In the genomic region with DNA sequence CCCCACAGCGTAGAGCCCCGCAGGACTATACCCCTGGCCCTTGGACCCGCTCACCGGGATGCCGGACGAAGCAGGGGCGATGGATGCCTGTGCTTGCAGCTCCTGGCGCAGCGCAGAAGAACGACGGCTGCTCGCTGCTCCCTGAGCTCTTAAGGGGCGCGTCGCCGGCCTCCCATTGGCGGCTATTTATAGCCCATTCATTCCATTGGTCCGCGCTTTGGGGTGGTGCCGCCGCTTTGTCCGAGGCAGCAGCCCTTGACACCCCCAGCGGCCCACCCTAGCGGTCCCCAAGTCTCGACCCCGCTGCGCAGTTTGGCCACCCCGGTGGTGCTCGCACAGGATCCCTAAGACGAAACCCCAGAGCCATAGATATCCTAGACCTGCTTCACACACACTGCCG, we compare ENCODE assay signal across 8 mouse cellular contexts. TPM values are rescaled to one million over a fixed set of nuclear protein-coding genes. Genes with fewer than 3 reads are reported as not detected.
DNase-seq lines count a peak whose midpoint lies in the region; ATAC-seq and TF ChIP-seq lines count a peak whose summit lies in the region.

A gene (minus strand): TSS at position 163 of the 400 bp plus-strand sequence.

- ATAC-seq in heart, embryonic 11.5 days (replicated peaks; ENCODE audit: insufficient number of reproducible peaks, low FRiP score, low TSS enrichment): no peak; the same call in 1 of the 2 replicates
- ATAC-seq in kidney, embryonic 14.5 days (ENCODE audit: low FRiP score, low TSS enrichment): peak; percentile 36
- peak; percentile 24; the same call in 1 of the 2 replicates for ATAC-seq in limb, embryonic 11.5 days (ENCODE audit: insufficient number of reproducible peaks, low FRiP score, low TSS enrichment, low read depth)
- ATAC-seq in midbrain, embryonic 13.5 days: peak; percentile 84
- peak; percentile 45; the same call in 1 of the 2 replicates for ATAC-seq in stomach, embryonic 15.5 days (ENCODE audit: insufficient read depth, low FRiP score, low read depth)

- H3K27ac ChIP-seq in thymus, adult 2 months (ENCODE audit: control insufficient read depth, insufficient read depth, low read length): no peak within 1 kb of the TSS
- H3K27ac ChIP-seq in embryonic fibroblast, embryonic 13.5 days (ENCODE audit: insufficient read depth, low read length): no peak within 1 kb of the TSS
- H3K27ac ChIP-seq in heart, embryonic 11.5 days (ENCODE audit: low read depth, low read length): peak within 1 kb of the TSS; percentile 35; the same call in 1 of the 2 replicates
- H3K27ac ChIP-seq in kidney, embryonic 14.5 days (ENCODE audit: low read depth, low read length): no peak within 1 kb of the TSS
- no peak within 1 kb of the TSS for H3K27ac ChIP-seq in limb, embryonic 11.5 days (replicated peaks; ENCODE audit: low read depth, low read length)
- peak within 1 kb of the TSS; percentile 95 for H3K27ac ChIP-seq in midbrain, embryonic 13.5 days
- H3K27ac ChIP-seq in stomach, embryonic 15.5 days: peak within 1 kb of the TSS; percentile 44; the same call in 1 of the 2 replicates

- peak within 1 kb of the TSS; percentile 51 for H3K4me3 ChIP-seq in thymus, adult 2 months (ENCODE audit: control insufficient read depth, insufficient read depth, low read length)
- H3K4me3 ChIP-seq in embryonic fibroblast, embryonic 13.5 days (ENCODE audit: insufficient read depth, low read length): peak within 1 kb of the TSS; percentile 56
- peak within 1 kb of the TSS; percentile 63 for H3K4me3 ChIP-seq in heart, embryonic 11.5 days (ENCODE audit: low read depth, low read length)
- peak within 1 kb of the TSS; percentile 60 for H3K4me3 ChIP-seq in kidney, embryonic 14.5 days (ENCODE audit: low read length)
- H3K4me3 ChIP-seq in limb, embryonic 11.5 days (ENCODE audit: low read depth, low read length): peak within 1 kb of the TSS; percentile 48
- H3K4me3 ChIP-seq in midbrain, embryonic 13.5 days (replicated peaks): peak within 1 kb of the TSS; percentile 87
- peak within 1 kb of the TSS; percentile 61 for H3K4me3 ChIP-seq in stomach, embryonic 15.5 days (replicated peaks)

- peak within 1 kb of the TSS; percentile 88 for H3K4me2 ChIP-seq in heart, embryonic 11.5 days
- H3K4me2 ChIP-seq in kidney, embryonic 14.5 days (replicated peaks; ENCODE audit: low read depth, low read length): peak within 1 kb of the TSS; percentile 92
- peak within 1 kb of the TSS; percentile 95 for H3K4me2 ChIP-seq in limb, embryonic 11.5 days (ENCODE audit: low read depth, severe bottlenecking)
- H3K4me2 ChIP-seq in midbrain, embryonic 13.5 days (replicated peaks): peak within 1 kb of the TSS; percentile 98
- peak within 1 kb of the TSS; percentile 96 for H3K4me2 ChIP-seq in stomach, embryonic 15.5 days

- no peak for TF ChIP-seq POLR2A in thymus, adult 2 months (IDR thresholded peaks at IDR 0.05; ENCODE audit: control insufficient read depth, extremely low read depth, insufficient read depth, low read length, poor library complexity)
- TF ChIP-seq POLR2A in embryonic fibroblast, embryonic 13.5 days (IDR thresholded peaks at IDR 0.05; ENCODE audit: low read depth, low read length): peak; percentile 95

- peaks cover 29% of the 10 kb centered on the region for H3K4me1 ChIP-seq in thymus, adult 2 months (replicated peaks; ENCODE audit: control insufficient read depth, insufficient read depth, low read length)
- peaks cover 3% of the 10 kb centered on the region for H3K4me1 ChIP-seq in embryonic fibroblast, embryonic 13.5 days (ENCODE audit: control insufficient read depth, insufficient read depth, low read length)
- peaks cover 40% of the 10 kb centered on the region for H3K4me1 ChIP-seq in heart, embryonic 11.5 days (ENCODE audit: control insufficient read depth, insufficient read depth, low read length)
- H3K4me1 ChIP-seq in kidney, embryonic 14.5 days (ENCODE audit: control insufficient read depth, insufficient read depth, low read length): peaks cover 30% of the 10 kb centered on the region
- H3K4me1 ChIP-seq in limb, embryonic 11.5 days (ENCODE audit: control insufficient read depth, insufficient read depth, low read length): peaks cover 21% of the 10 kb centered on the region
- H3K4me1 ChIP-seq in midbrain, embryonic 13.5 days (replicated peaks): peaks cover 48% of the 10 kb centered on the region
- peaks cover 48% of the 10 kb centered on the region for H3K4me1 ChIP-seq in stomach, embryonic 15.5 days

- DNase-seq in thymus, adult 2 months: no peak
- DNase-seq in thymus, postnatal 10 days (ENCODE audit: low spot score in 2 of 2): no peak
- DNase-seq in limb, embryonic 11.5 days (ENCODE audit: low spot score): peak; percentile 80

- no peaks in the 10 kb centered on the region for H3K36me3 ChIP-seq in thymus, adult 2 months (ENCODE audit: control insufficient read depth, insufficient read depth, low read length)
- H3K36me3 ChIP-seq in heart, embryonic 11.5 days (ENCODE audit: control insufficient read depth, insufficient read depth, low read length): no peaks in the 10 kb centered on the region
- H3K36me3 ChIP-seq in kidney, embryonic 14.5 days (ENCODE audit: control insufficient read depth, insufficient read depth, low read length): no peaks in the 10 kb centered on the region
- no peaks in the 10 kb centered on the region for H3K36me3 ChIP-seq in limb, embryonic 11.5 days (ENCODE audit: control insufficient read depth, insufficient read depth, low read length)
- peaks cover 24% of the 10 kb centered on the region for H3K36me3 ChIP-seq in midbrain, embryonic 13.5 days
- no peaks in the 10 kb centered on the region for H3K36me3 ChIP-seq in stomach, embryonic 15.5 days

- peak within 1 kb of the TSS; percentile 79 for H3K9ac ChIP-seq in heart, embryonic 11.5 days (ENCODE audit: low read depth, low read length)
- H3K9ac ChIP-seq in kidney, embryonic 14.5 days (ENCODE audit: low read depth, low read length): peak within 1 kb of the TSS; percentile 54
- H3K9ac ChIP-seq in limb, embryonic 11.5 days (ENCODE audit: low read length): peak within 1 kb of the TSS; percentile 56
- peak within 1 kb of the TSS; percentile 98 for H3K9ac ChIP-seq in midbrain, embryonic 13.5 days (replicated peaks)
- H3K9ac ChIP-seq in stomach, embryonic 15.5 days: peak within 1 kb of the TSS; percentile 61

- peaks cover 20% of the 10 kb centered on the region; the same call in 1 of the 2 replicates for H3K27me3 ChIP-seq in thymus, adult 2 months (ENCODE audit: control insufficient read depth, insufficient read depth, low read length)
- H3K27me3 ChIP-seq in heart, embryonic 11.5 days (ENCODE audit: control insufficient read depth, insufficient read depth, low read length): peaks cover 4% of the 10 kb centered on the region; the same call in 1 of the 2 replicates
- peaks cover 42% of the 10 kb centered on the region for H3K27me3 ChIP-seq in kidney, embryonic 14.5 days (ENCODE audit: control insufficient read depth, insufficient read depth, low read length)
- H3K27me3 ChIP-seq in limb, embryonic 11.5 days (ENCODE audit: control insufficient read depth, insufficient read depth, low read length): peaks cover 47% of the 10 kb centered on the region
- peaks cover 5% of the 10 kb centered on the region for H3K27me3 ChIP-seq in midbrain, embryonic 13.5 days
- peaks cover 28% of the 10 kb centered on the region for H3K27me3 ChIP-seq in stomach, embryonic 15.5 days (replicated peaks)

- TF ChIP-seq CTCF in thymus, adult 2 months (IDR thresholded peaks at IDR 0.05; ENCODE audit: borderline replicate concordance, control insufficient read depth, extremely low read depth, insufficient read depth, low read length, poor library complexity): no peak
- TF ChIP-seq CTCF in embryonic fibroblast, embryonic 13.5 days (IDR thresholded peaks at IDR 0.05; ENCODE audit: borderline replicate concordance, insufficient read depth, low read length): no peak

- H3K9me3 ChIP-seq in heart, embryonic 11.5 days (replicated peaks; ENCODE audit: control insufficient read depth, low read length): no peaks in the 10 kb centered on the region
- H3K9me3 ChIP-seq in kidney, embryonic 14.5 days (ENCODE audit: control insufficient read depth, low read length): no peaks in the 10 kb centered on the region
- no peaks in the 10 kb centered on the region for H3K9me3 ChIP-seq in limb, embryonic 11.5 days (ENCODE audit: control insufficient read depth, low read length)
- H3K9me3 ChIP-seq in midbrain, embryonic 13.5 days: no peaks in the 10 kb centered on the region
- H3K9me3 ChIP-seq in stomach, embryonic 15.5 days: no peaks in the 10 kb centered on the region

- WGBS in thymus, adult 2 months: 3% methylated on average over 31 of the region's 31 CpGs
- under 1% methylated on average over 31 of the region's 31 CpGs for WGBS in heart, embryonic 11.5 days (ENCODE audit: insufficient replicate concordance)
- 0% methylated on average over 28 of the region's 31 CpGs for WGBS in kidney, embryonic 14.5 days
- under 1% methylated on average over 31 of the region's 31 CpGs for WGBS in limb, embryonic 11.5 days
- WGBS in midbrain, embryonic 13.5 days: under 1% methylated on average over 31 of the region's 31 CpGs
- WGBS in stomach, embryonic 15.5 days: under 1% methylated on average over 31 of the region's 31 CpGs

RNA-seq across cellular contexts. Expression of the gene that starts here (rescaled TPM):
- polyA plus RNA-seq in thymus, adult 2 months (2012; rRNA removed): 107 and 119 TPM in 2 replicates
- 43.8 and 84.3 TPM in 2 replicates for polyA plus RNA-seq in embryonic fibroblast, embryonic 13.5 days (2011; ENCODE audit: insufficient read length, low read depth, missing spikeins)
- 454 and 458 TPM in 2 replicates for polyA plus RNA-seq in heart, embryonic 11.5 days (2014; fragmentation: Nextera tagmentation; extraction: Ambion mirVana)
- 81.5 and 88.5 TPM in 2 replicates for polyA plus RNA-seq in kidney, embryonic 14.5 days (2014; fragmentation: Nextera tagmentation; extraction: Ambion mirVana)
- polyA plus RNA-seq in limb, embryonic 11.5 days (2014; fragmentation: Nextera tagmentation; extraction: Ambion mirVana): 76.4 and 84.4 TPM in 2 replicates
- 1,952 and 2,005 TPM in 2 replicates for polyA plus RNA-seq in midbrain, embryonic 13.5 days (2015; fragmentation: Nextera tagmentation; extraction: Ambion mirVana)
- 607 and 634 TPM in 2 replicates for polyA plus RNA-seq in stomach, embryonic 15.5 days (2015; fragmentation: Nextera tagmentation; extraction: Ambion mirVana)

Comparison
In these comparisons a context has a peak if more than half of its experiments do, and no peak if none do; other contexts are left out.
1. H3K27ac ChIP-seq: peak in heart, embryonic 11.5 days (single experiment), midbrain, embryonic 13.5 days (single experiment) and stomach, embryonic 15.5 days (single experiment); none in thymus, adult 2 months (single experiment), embryonic fibroblast, embryonic 13.5 days (single experiment), kidney, embryonic 14.5 days (single experiment) and limb, embryonic 11.5 days (single experiment).
2. Peak in every context shown above with its lines, with median percentiles within 50 percentile points of each other: H3K4me3 ChIP-seq, H3K4me2 ChIP-seq and H3K9ac ChIP-seq.